Mouse (Mus musculus) left cerebral cortex, postnatal 36 days (tissue): Measurements from ENCODE around the gene Klk1b22. TPM values are rescaled to one million over a fixed set of nuclear protein-coding genes. Genes with fewer than 3 reads are reported as not detected.
"Not testable (repeated sequence)": the region's sequence is repeated elsewhere in the genome, so short reads cannot be mapped to it uniquely, and the experiment has no call there.

Experiments used
- DNase-seq, 2 experiments: peaks; one replicate each; pipeline ENCODE4 v3.0.0; 2021 to 2022; ENCODE audit warnings: low spot score in 2 of 2, mixed read lengths in 1 of 2
- intact Hi-C: fragments of 180-260 bp; cut with DNase I; formaldehyde crosslinking; loops from one replicate; pipeline ENCODE4 v1.15.1; 2025
- total RNA-seq, 2 experiments: library from RNA; stranded (reverse); gene quantifications; 2 replicates each; pipeline ENCODE4 v1.2.3; 2021

Gene Klk1b22
- not detected for total RNA-seq

DNA sequence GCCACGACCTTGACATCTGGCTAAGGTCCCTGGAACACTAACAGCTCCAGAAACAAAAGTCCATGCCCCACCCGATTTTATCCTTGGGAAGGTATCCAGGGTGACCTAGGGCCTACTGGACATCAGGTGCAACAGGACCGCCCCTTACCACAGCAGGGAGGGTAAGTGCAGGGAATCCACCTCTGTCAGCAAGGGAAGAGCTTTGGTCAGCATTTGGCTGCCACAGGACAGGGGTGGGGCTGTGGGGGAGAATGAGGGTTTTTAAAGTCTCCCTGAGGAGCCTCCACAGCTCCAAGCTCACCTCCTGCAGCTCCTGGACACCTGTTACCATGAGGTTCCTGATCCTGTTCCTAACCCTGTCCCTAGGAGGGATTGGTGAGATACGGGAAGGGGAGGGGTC lies at the start of gene Klk1b22:
Klk1b22 (plus strand) TSS at position 301 of the 400 bp plus-strand sequence.
- no peak for DNase-seq
- intact Hi-C loops: no loop called here

GRCm38 (mm10) chr7:44072117-44072516 lies 40.4 kb upstream of the Klk1b22 start:
- DNase-seq: no peak
- intact Hi-C loops: no loop called here

DNA sequence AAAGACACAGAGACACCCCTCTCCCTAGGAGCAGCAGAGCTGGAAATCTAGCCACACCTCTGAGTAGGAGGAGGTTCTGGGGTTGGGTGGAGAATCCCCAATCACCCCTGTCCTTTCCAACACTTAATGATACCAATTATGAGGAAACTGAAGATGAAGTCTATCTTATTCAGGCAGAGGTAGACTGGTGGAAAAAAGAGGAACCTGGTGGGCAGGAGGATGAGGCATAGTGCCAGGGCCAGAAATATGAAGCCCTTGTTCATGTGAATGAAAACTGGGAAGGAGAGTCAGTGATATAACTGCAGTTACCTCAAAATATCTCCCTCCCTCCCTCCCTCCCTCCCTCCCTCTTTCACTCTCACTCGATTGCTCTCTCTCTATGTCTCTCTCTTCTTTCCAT lies 34.8 kb upstream of the Klk1b22 start:
- no peak for DNase-seq
- intact Hi-C loops: no loop called here

DNA sequence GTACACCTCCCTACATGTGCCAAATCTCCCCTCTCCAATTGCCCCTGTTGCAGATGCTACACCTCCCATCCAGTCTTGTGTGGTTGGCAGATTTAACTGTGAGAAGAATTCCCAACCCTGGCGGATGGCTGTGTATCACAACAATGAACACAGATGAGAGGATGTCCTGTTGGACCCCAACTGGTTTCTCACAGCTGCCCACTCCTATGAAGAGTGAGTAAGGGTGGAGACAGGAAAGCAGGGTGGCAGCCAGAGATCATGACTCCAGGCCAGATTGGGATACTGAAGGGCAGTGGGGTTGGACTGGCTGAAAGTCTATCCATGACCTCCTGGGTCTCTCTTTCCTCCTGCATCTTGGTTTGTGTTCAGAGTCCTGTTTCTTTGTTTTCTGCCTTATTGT lies 16.4 kb upstream of the Klk1b22 start:
- no peak for DNase-seq
- intact Hi-C loops: no loop called here

DNA sequence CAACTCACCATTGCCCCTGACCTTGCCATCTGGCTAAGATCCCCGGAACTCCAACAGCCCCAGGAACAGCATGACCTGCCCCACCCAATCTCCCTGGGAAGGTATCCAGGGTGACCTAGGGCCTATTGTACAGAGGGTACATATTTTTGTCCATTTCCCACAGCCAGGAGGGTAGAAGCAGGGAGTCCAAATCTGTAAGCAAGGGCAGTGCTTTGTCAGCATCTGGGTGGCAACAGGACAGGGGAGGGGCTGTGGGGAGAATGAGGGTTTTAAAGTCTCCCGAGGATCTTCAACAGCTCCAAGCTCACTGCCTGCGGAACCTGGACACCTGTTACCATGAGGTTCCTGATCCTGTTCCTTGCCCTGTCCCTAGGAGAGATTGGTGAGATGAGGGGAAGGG lies 10.4 kb upstream of the Klk1b22 start, which contains the start of gene Klk1b21:
Klk1b21 (plus strand) TSS at position 301 of the 400 bp plus-strand sequence.
- intact Hi-C loops, DNase-seq: not testable (repeated sequence)

DNA sequence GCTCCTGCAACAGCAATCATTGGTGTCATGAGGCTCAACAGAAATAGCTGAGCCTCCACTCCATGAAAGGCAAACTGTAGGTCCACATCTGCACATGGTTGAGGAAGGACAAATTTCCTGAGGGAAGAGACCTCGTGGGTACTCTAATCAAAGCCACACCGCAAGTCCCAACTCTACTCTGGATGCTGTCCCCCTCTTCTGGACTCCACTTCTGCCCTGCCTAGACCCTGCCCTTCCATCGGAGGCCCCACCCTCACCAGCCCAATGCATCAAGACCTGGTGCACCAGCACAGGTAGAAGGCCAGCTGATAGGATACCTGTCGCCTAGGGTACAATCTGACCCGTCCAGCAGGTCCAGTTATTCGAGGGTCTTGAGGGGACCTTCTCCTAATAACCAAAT lies 11.0 kb downstream of the Klk1b22 start:
- intact Hi-C loops: no loop called here
- DNase-seq: no peak

DNA sequence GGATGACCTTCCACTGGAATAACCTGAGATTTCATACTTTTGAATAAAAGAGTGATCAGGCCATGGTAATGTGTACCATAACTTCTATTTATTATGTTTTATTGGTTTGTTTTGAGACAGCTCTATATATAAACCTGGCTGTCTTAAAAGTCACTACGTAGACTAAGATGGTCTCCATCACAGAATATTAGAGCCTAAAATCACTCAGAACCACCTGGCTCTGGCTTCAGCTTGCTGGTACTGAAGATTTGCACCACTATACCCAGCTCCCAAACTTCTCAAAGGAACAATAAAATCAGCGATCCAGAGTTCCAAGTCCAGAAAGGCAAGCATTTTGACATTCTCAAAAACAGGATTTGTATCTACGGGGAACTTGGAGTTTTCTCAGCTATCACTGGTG lies 24.0 kb downstream of the Klk1b22 start, which contains the start of gene Klk1b16:
Klk1b16 (plus strand) TSS at position 301 of the 400 bp plus-strand sequence.
- intact Hi-C loops: no loop called here
- no peak for DNase-seq

Other genes with a start within 250 kb of the Klk1b22 start
- gene Klk4, start 231.5 kb upstream of the Klk1b22 start, total RNA-seq: not detected
- not detected for gene Klk15, start 178.9 kb upstream of the Klk1b22 start, total RNA-seq
- not detected for gene Klk1b8, start 162.0 kb upstream of the Klk1b22 start, total RNA-seq
- gene Klk1b1, start 145.9 kb upstream of the Klk1b22 start, total RNA-seq: not detected
- gene Klk1b9, start 136.6 kb upstream of the Klk1b22 start, total RNA-seq: not detected
- gene Klk1b11, start 116.8 kb upstream of the Klk1b22 start, total RNA-seq: not detected
- not detected for gene Klk1b26, start 100.5 kb upstream of the Klk1b22 start, total RNA-seq
- not detected for gene Klk1b27, start 60.4 kb upstream of the Klk1b22 start, total RNA-seq
- not detected for gene Klk1b21, start 10.3 kb upstream of the Klk1b22 start, total RNA-seq
- gene Klk1b16, start 24.1 kb downstream of the Klk1b22 start, total RNA-seq: not detected
- gene Klk1b24, start 75.6 kb downstream of the Klk1b22 start, total RNA-seq: not detected
- gene Klk1b3, start 85.5 kb downstream of the Klk1b22 start, total RNA-seq: not detected
- not detected for gene Klk1b4, start 94.8 kb downstream of the Klk1b22 start, total RNA-seq
- not detected for gene Klk1b5, start 103.3 kb downstream of the Klk1b22 start, total RNA-seq
- gene Klk1, start 112.7 kb downstream of the Klk1b22 start, total RNA-seq: not detected
- gene Gm36864, start 123.5 kb downstream of the Klk1b22 start, total RNA-seq: not detected
- gene 1700028J19Rik, start 134.0 kb downstream of the Klk1b22 start, total RNA-seq: 1 to 10 TPM; 1.4 to 2.1 TPM
- gene 2410002F23Rik, start 134.0 kb downstream of the Klk1b22 start, total RNA-seq: 10 to 100 TPM; 70.3 to 70.5 TPM
- not detected for gene Acp4, start 144.7 kb downstream of the Klk1b22 start, total RNA-seq
- not detected for gene Gm15517, start 148.8 kb downstream of the Klk1b22 start, total RNA-seq
- gene Clec11a, start 194.2 kb downstream of the Klk1b22 start, total RNA-seq: 1 to 10 TPM; 3.9 to 4.0 TPM
- gene Shank1, start 197.6 kb downstream of the Klk1b22 start, total RNA-seq: 100 to 1,000 TPM; 586 to 632 TPM